Mouse (Mus musculus) heart, postnatal 0 days (tissue): Measurements from ENCODE around the gene Fam49a. TPM values are rescaled to one million over a fixed set of nuclear protein-coding genes. Genes with fewer than 3 reads are reported as not detected.
A peak's percentile ranks its signal among the peaks of the same experiment; 100 is the strongest.

Experiments
- ATAC-seq: fragments of 200-750 bp; cut with Nextera tagmentation; 2 replicates; pipeline ENCODE4 v1.8.0; 2017; ENCODE audit warnings: low read depth, moderate number of reproducible peaks, moderate library complexity; ENCODE audit not compliant: insufficient read depth
- DNase-seq: peaks from one replicate; pipeline ENCODE4 v3.0.0-alpha.2; 2016; ENCODE audit warnings: low spot score
- H3K27ac ChIP-seq: fragments of 300-500 bp; sonication (generic); 2 replicates; pipeline ENCODE4 v1.5.1; 2014; ENCODE audit warnings: low read depth, mild to moderate bottlenecking
- H3K27me3 ChIP-seq: fragments of 300-500 bp; sonication (generic); 2 replicates; pipeline ENCODE4 v1.6.1; 2014; ENCODE audit warnings: low read length, mixed read lengths; ENCODE audit not compliant: control insufficient read depth, insufficient read depth
- H3K36me3 ChIP-seq: fragments of 300-500 bp; sonication (generic); replicated peaks from 2 replicates; pipeline ENCODE4 v1.6.1; 2014; ENCODE audit warnings: low read length, mixed read lengths; ENCODE audit not compliant: control insufficient read depth, insufficient read depth
- H3K4me1 ChIP-seq: fragments of 300-500 bp; sonication (generic); 2 replicates; pipeline ENCODE4 v1.6.1; 2014; ENCODE audit warnings: antibody characterized with exemption; ENCODE audit not compliant: control insufficient read depth, insufficient read depth
- H3K4me2 ChIP-seq: fragments of 300-500 bp; sonication (generic); 2 replicates; pipeline ENCODE4 v1.6.1; 2014; ENCODE audit warnings: low read depth, mild to moderate bottlenecking, low read length, moderate library complexity
- H3K4me3 ChIP-seq: fragments of 300-500 bp; sonication (generic); 2 replicates; pipeline ENCODE4 v1.5.1; 2014; ENCODE audit warnings: low read depth, low read length
- H3K9ac ChIP-seq: fragments of 300-500 bp; sonication (generic); replicated peaks from 2 replicates; pipeline ENCODE4 v1.6.1; 2014; ENCODE audit warnings: low read depth, low read length, mixed read lengths
- H3K9me3 ChIP-seq: fragments of 300-500 bp; sonication (generic); replicated peaks from 2 replicates; pipeline ENCODE4 v1.6.1; 2016; ENCODE audit warnings: low read length; ENCODE audit not compliant: control insufficient read depth
- CTCF ChIP-seq: IDR thresholded peaks from 2 replicates; pipeline ENCODE4 v1.5.1; 2016; ENCODE audit warnings: antibody characterized with exemption, control low read depth, low read depth
- EP300 ChIP-seq: IDR thresholded peaks from 2 replicates; pipeline ENCODE4 v1.6.1; 2016; ENCODE audit warnings: antibody characterized with exemption, low read depth
- WGBS: fragments of 180-500 bp; shearing (Covaris S2); extraction: QIAGEN DNeasy Blood & Tissue Kit; methylation state at CpG from one replicate; pipeline ENCODE4 v1.1.7; 2014; 5-methylcytosine and 5-hydroxymethylcytosine counted together
- polyA plus RNA-seq: library from polyadenylated mRNA; unstranded; fragments of >200 nt; fragmentation: Nextera tagmentation; extraction: Ambion mirVana; gene quantifications from 2 replicates; pipeline ENCODE4 v1.2.1, GENCODE M21; 2015
- total RNA-seq: library from RNA; depleted of rRNA; stranded (reverse); fragments of >200 nt; gene quantifications from 2 replicates; pipeline ENCODE4 v1.2.3, GENCODE M21; 2014; ENCODE audit warnings: low replicate concordance

Fam49a gene
- total and polyA plus RNA-seq, 2 experiments from 2014 or later = 12.4 to 16.5 TPM

GRCm38 (mm10) chr12:12274115-12274514, 12.2 kb downstream of the Fam49a start:
- H3K4me1 ChIP-seq = peaks cover 27% of the 10 kb centered on the region
- H3K9ac ChIP-seq = no peak overlapping the region
- 12% methylated on average over 6 of the region's 6 CpGs for WGBS

GRCm38 (mm10) chr12:12275124-12275779, 13.3 kb downstream of the Fam49a start:
- no peak for TF ChIP-seq CTCF
- 70% methylated on average over 4 of the region's 4 CpGs for WGBS
- H3K27me3 ChIP-seq = no peaks in the 10 kb centered on the region
- ATAC-seq (no peak), DNase-seq (no peak)
- peaks cover 27% of the 10 kb centered on the region for H3K4me1 ChIP-seq
- H3K4me3 ChIP-seq = no peak overlapping the region
- H3K9me3 ChIP-seq = no peaks in the 10 kb centered on the region
- no peak overlapping the region for H3K27ac ChIP-seq
- no peak overlapping the region for H3K9ac ChIP-seq
- H3K4me2 ChIP-seq = no peak overlapping the region
- no peaks in the 10 kb centered on the region for H3K36me3 ChIP-seq

More at GRCm38 (mm10) chr12:12274115-12274514, 12.2 kb downstream of the Fam49a start:
- Histone ChIP-seq H3K27ac (no peak overlapping the region), H3K4me3 (no peak overlapping the region), H3K36me3 (no peaks in the 10 kb centered on the region), H3K27me3 (no peaks in the 10 kb centered on the region), H3K9me3 (no peaks in the 10 kb centered on the region), H3K4me2 (peak overlapping the region; percentile 34)
- TF ChIP-seq EP300 (peak; percentile 99), CTCF (no peak)
- peak; percentile 92 for DNase-seq
- ATAC-seq = peak; percentile 96

GRCm38 (mm10) chr12:12277741-12278463, 16.0 kb downstream of the Fam49a start:
- DNase-seq = no peak
- no peaks in the 10 kb centered on the region for H3K27me3 ChIP-seq
- H3K27ac ChIP-seq = no peak overlapping the region
- H3K4me1 ChIP-seq = peaks cover 21% of the 10 kb centered on the region
- H3K4me3 ChIP-seq = no peak overlapping the region
- TF ChIP-seq EP300 (no peak), CTCF (no peak)
- H3K9me3 ChIP-seq = no peaks in the 10 kb centered on the region
- no peak overlapping the region for H3K4me2 ChIP-seq
- no peak overlapping the region for H3K9ac ChIP-seq
- WGBS = 66% methylated on average over 4 of the region's 4 CpGs
- H3K36me3 ChIP-seq = no peaks in the 10 kb centered on the region
- no peak for ATAC-seq

- peaks cover 15% of the 10 kb centered on the region for H3K4me1 ChIP-seq
- H3K9me3 ChIP-seq = no peaks in the 10 kb centered on the region
- no peak overlapping the region for H3K9ac ChIP-seq
- TF ChIP-seq CTCF (no peak), EP300 (no peak)
- no peak overlapping the region for H3K4me2 ChIP-seq
- H3K36me3 ChIP-seq = no peaks in the 10 kb centered on the region
- WGBS = 55% methylated on average over 7 of the region's 7 CpGs
- no peak overlapping the region for H3K4me3 ChIP-seq
- DNase-seq = no peak
- no peaks in the 10 kb centered on the region for H3K27me3 ChIP-seq
- no peak overlapping the region for H3K27ac ChIP-seq
- ATAC-seq = no peak
Measured at GRCm38 (mm10) chr12:12278464-12278872, 16.5 kb downstream of the Fam49a start.

- Histone ChIP-seq H3K4me1 (peaks cover 18% of the 10 kb centered on the region), H3K27ac (no peak overlapping the region), H3K36me3 (no peaks in the 10 kb centered on the region), H3K9me3 (no peaks in the 10 kb centered on the region), H3K27me3 (no peaks in the 10 kb centered on the region), H3K4me3 (no peak overlapping the region), H3K4me2 (no peak overlapping the region), H3K9ac (no peak overlapping the region)
- no peak for TF ChIP-seq CTCF
- TF ChIP-seq EP300 = no peak
- no peak for ATAC-seq
- 64% methylated on average over 10 of the region's 10 CpGs for WGBS
- DNase-seq = no peak
Measured at GRCm38 (mm10) chr12:12283702-12284288, 21.9 kb downstream of the Fam49a start.
